Mouse (Mus musculus): Measurements from ENCODE around the gene Gm7903. TPM values are rescaled to one million over a fixed set of nuclear protein-coding genes. Genes with fewer than 3 reads are reported as not detected.
"Not testable (repeated sequence)": the region's sequence is repeated elsewhere in the genome, so short reads cannot be mapped to it uniquely, and the experiment has no call there.

The Gm7903 gene
- not detected for total RNA-seq (2021)

DNA sequence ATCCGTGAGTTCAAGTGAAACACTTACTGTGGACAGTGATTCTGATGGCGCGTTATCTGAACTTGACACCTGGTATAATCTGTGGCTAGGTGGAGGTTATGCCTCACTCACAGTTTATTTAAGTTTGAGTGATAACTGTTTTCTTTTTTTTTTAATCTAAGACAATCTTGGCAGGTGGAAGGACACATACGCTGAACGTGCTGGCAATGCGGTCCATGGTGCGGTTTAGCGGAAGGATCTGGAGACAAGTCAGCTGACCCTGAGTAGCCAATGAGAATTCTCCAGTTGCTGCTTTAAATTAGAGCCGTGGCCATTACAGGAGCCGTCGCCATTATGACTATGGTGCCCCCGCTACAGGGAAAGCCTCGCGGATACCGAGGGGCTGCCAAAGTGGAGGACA, at the start of gene Gm7903:
Gene Gm7903 (plus strand): TSS at position 301 of the 400 bp plus-strand sequence.
- DNase-seq (ENCODE audit: extremely low spot score in 1 of 2, low spot score in 2 of 2); intact Hi-C loops (cut with DNase I): not testable (repeated sequence)

DNA sequence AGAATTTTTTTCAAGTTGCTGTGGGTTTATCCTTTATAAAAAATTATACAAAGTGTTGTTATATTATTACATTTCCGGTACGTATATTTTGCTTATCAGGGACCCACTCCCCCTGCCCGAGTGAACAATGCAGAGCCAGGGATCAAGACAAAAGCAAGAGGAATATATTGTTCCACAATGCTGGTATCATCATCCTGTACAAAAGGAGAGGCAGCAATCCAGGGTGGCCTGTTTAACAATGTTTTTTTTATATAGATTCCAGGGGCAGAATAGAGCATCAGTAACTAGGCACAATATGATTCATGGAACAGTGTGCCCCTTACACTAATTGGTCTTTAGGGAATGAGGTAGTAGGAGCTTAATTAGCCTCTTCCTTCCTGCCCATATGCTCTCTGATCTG, 30.1 kb upstream of the Gm7903 start:
- DNase-seq (ENCODE audit: extremely low spot score in 1 of 2, low spot score in 2 of 2); intact Hi-C loops (cut with DNase I): not testable (repeated sequence)

DNA sequence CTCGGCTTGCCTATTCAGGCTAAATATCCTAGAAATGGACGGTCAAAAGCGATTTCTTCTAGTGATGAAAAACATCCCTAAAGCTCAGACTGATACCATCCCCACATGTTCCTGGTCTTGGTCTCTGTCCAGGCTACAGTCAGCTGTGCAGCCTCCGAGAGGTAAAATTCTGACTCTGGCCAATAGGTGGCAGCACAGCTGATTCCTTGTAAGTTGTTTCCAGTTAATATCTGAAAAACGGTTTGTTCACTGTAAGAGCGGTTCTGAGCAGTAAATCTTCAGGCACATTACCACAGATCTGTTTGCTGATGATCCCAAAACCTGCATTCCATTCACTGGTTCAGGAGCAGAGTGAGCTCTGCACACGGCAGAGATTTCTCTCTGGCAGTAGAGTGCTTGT, 12.4 kb upstream of the Gm7903 start:
- intact Hi-C loops (cut with DNase I); DNase-seq (ENCODE audit: extremely low spot score in 1 of 2, low spot score in 2 of 2): not testable (repeated sequence)

DNA sequence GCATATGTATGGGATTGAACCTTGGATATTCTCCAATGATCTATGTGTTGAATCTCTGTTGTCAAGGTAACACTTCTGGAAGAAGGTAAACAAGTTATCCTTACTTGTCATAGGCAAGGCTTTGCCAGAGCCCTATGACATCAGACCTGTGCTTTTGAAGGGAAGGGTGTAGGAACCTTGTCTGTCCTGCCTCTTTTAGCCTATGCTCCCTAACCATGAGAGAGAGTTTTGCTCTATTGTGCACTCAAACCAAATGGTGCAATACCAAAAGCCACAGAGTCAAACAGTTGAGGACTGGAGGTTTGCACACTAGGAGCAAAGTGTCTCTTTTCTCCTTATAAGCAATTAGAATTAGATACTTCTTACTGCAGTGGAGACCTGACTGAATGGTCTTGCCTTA, 11.8 kb upstream of the Gm7903 start:
- intact Hi-C loops (cut with DNase I); DNase-seq (ENCODE audit: extremely low spot score in 1 of 2, low spot score in 2 of 2): not testable (repeated sequence)

DNA sequence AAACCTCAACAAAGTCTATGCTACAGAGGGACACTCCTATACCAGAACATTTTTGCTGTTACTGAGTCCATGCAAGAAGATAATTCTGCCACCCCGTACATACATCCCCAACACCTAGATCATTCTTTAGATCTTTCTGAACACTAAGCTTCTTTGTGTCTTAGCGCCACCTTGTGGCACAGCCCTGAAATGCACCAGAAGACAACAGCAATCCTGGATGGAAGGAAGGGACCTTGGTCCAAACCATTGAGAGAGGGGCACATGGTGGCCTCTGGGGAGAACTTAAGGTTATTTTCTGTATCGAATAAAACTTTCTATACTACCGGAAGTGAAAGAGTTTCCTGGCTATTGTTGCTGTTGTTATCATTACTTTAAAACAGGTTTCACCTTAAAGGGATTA, 11.2 kb upstream of the Gm7903 start:
- DNase-seq (ENCODE audit: extremely low spot score in 1 of 2, low spot score in 2 of 2); intact Hi-C loops (cut with DNase I): not testable (repeated sequence)

DNA sequence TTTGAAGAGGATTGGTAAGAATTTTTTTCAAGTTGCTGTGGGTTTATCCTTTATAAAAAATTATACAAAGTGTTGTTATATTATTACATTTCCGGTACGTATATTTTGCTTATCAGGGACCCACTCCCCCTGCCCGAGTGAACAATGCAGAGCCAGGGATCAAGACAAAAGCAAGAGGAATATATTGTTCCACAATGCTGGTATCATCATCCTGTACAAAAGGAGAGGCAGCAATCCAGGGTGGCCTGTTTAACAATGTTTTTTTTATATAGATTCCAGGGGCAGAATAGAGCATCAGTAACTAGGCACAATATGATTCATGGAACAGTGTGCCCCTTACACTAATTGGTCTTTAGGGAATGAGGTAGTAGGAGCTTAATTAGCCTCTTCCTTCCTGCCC, 30.5 kb downstream of the Gm7903 start:
- intact Hi-C loops (cut with DNase I); DNase-seq (ENCODE audit: extremely low spot score in 1 of 2, low spot score in 2 of 2): not testable (repeated sequence)

GRCm38 (mm10) chrX:135481902-135482301, 48.3 kb downstream of the Gm7903 start:
- DNase-seq (ENCODE audit: extremely low spot score in 1 of 2, low spot score in 2 of 2); intact Hi-C loops (cut with DNase I): not testable (repeated sequence)

- intact Hi-C loops (cut with DNase I); DNase-seq (ENCODE audit: extremely low spot score in 1 of 2, low spot score in 2 of 2): not testable (repeated sequence)
Observed at GRCm38 (mm10) chrX:135483183-135483582, 49.5 kb downstream of the Gm7903 start.

Other genes with a start within 250 kb of the Gm7903 start
- 10 to 100 TPM; 60.6 to 89.5 TPM for gene Tceal6, start 223.1 kb upstream of the Gm7903 start, total RNA-seq (2021)
- gene Pramel3, start 131.5 kb upstream of the Gm7903 start, total RNA-seq (2021): not detected
- gene Gm5128, start 60.6 kb upstream of the Gm7903 start, total RNA-seq (2021): not detected
- gene AV320801, start 60.8 kb downstream of the Gm7903 start, total RNA-seq (2021): not detected
- under 1 TPM in 1 of 2 experiments, not detected in 1; 0.60 TPM for gene Nxf7, start 164.9 kb downstream of the Gm7903 start, total RNA-seq (2021)
- gene Prame, start 193.9 kb downstream of the Gm7903 start, total RNA-seq (2021): under 1 TPM in 1 of 2 experiments, not detected in 1; 0.32 TPM

Data from left cerebral cortex, postnatal 10 days (tissue).